Mouse (Mus musculus): ENCODE data around the gene Mcrs1. TPM values are rescaled to one million over a fixed set of nuclear protein-coding genes. Genes with fewer than 3 reads are reported as not detected.

Mcrs1 gene
- polyA plus RNA-seq, 1 experiment: 84.9 TPM

- H3K4me3 ChIP-seq (replicated peaks; ENCODE audit: insufficient read depth, low read depth, low read length): no peak overlapping the region
- TF ChIP-seq CTCF (IDR thresholded peaks at IDR 0.05; ENCODE audit: borderline replicate concordance, insufficient read depth, low read depth, low read length) (no peak), POLR2A (IDR thresholded peaks at IDR 0.05; ENCODE audit: borderline replicate concordance, insufficient read depth, low read length) (no peak)
- peaks cover 2% of the 10 kb centered on the region; the same call in 1 of the 2 replicates for H3K27me3 ChIP-seq (ENCODE audit: control insufficient read depth, insufficient read depth, low read length)
- WGBS: 48% methylated on average over 8 of the region's 8 CpGs
- H3K4me1 ChIP-seq (ENCODE audit: control insufficient read depth, insufficient read depth, low read length): no peaks in the 10 kb centered on the region
- no peak for DNase-seq
- no peak overlapping the region for H3K27ac ChIP-seq (ENCODE audit: insufficient read depth, low read length)
Observed at GRCm38 (mm10) chr15:99221315-99221952, 30.3 kb downstream of the Mcrs1 start.

DNA sequence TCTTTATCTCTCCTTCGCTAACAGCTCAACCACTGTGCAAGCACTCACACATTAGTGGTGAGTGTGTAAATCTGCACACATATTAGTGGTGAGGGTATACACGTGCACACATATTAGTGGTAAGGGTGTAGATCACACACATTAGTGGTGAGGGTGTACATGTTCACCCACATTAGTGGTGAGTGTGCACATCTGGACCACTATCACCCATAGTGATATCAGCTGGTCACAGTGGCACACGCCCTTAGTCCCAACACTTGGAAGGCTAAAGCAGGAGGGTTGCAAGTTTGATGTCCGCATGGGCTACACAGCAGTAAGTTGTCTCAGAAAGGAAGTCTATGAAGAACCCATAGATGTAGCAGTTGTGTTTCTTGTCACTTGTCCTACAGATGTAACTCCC is 34.1 kb downstream of the Mcrs1 start:
- 89% methylated on average over 4 of the region's 4 CpGs for WGBS

GRCm38 (mm10) chr15:99215741-99216463 is 35.9 kb downstream of the Mcrs1 start:
- no peaks in the 10 kb centered on the region for H3K4me1 ChIP-seq (ENCODE audit: control insufficient read depth, insufficient read depth, low read length)
- no peak overlapping the region for H3K27ac ChIP-seq (ENCODE audit: insufficient read depth, low read length)
- no peaks in the 10 kb centered on the region for H3K27me3 ChIP-seq (ENCODE audit: control insufficient read depth, insufficient read depth, low read length)
- 87% methylated on average over 11 of the region's 11 CpGs for WGBS
- no peak overlapping the region for H3K4me3 ChIP-seq (replicated peaks; ENCODE audit: insufficient read depth, low read depth, low read length)
- no peak for DNase-seq
- TF ChIP-seq POLR2A (IDR thresholded peaks at IDR 0.05; ENCODE audit: borderline replicate concordance, insufficient read depth, low read length) (no peak), CTCF (IDR thresholded peaks at IDR 0.05; ENCODE audit: borderline replicate concordance, insufficient read depth, low read depth, low read length) (no peak)

More for the DNA sequence above, 34.1 kb downstream of the Mcrs1 start:
- TF ChIP-seq POLR2A (IDR thresholded peaks at IDR 0.05; ENCODE audit: borderline replicate concordance, insufficient read depth, low read length): no peak
- TF ChIP-seq CTCF (IDR thresholded peaks at IDR 0.05; ENCODE audit: borderline replicate concordance, insufficient read depth, low read depth, low read length): no peak
- Histone ChIP-seq H3K4me1 (ENCODE audit: control insufficient read depth, insufficient read depth, low read length) (no peaks in the 10 kb centered on the region), H3K4me3 (replicated peaks; ENCODE audit: insufficient read depth, low read depth, low read length) (no peak overlapping the region), H3K27ac (ENCODE audit: insufficient read depth, low read length) (no peak overlapping the region), H3K27me3 (ENCODE audit: control insufficient read depth, insufficient read depth, low read length) (no peaks in the 10 kb centered on the region)
- no peak for DNase-seq

DNA sequence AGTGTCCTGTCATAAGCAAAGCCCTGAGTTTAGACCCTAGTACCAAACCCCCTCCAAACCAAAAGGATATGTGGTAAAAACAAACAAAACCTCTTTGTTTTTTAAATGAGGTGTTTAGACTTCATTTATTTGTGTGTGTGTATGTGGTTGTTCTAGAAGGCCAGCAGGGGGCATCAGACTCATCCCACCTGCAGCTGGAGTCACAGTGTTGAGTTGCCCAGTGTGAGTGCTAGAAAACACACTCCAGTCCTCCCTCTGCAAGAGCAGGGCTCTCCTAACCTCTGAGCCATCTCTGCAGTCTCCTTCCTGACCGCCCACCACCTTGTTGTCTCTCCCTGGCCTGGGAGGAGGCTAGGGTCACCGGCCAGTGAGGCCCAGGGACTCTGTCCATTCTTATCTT is 36.8 kb downstream of the Mcrs1 start:
- no peak overlapping the region for H3K27ac ChIP-seq (ENCODE audit: insufficient read depth, low read length)
- 83% methylated on average over 2 of the region's 2 CpGs for WGBS

DNA sequence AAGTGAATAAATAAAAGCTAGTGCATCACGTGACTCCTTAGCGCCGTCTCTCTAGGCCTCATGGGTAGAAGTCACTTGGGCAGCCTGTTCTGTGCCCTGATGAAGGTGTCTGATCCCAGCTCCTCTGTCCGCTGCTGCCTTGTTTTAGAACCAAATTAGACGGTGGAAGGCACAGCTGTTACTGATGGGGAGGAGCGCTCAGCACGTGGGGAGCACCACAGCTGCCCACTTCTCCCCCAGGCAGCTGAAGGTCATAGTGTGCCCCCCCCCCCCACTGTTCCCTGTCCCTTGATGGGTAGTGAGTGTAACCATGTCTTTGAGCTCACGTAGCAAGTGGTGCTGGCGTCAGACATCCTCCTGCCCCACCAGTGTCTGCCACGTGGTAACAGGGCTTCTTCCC is 38.6 kb downstream of the Mcrs1 start:
- TF ChIP-seq CTCF (IDR thresholded peaks at IDR 0.05; ENCODE audit: borderline replicate concordance, insufficient read depth, low read depth, low read length) (no peak), POLR2A (IDR thresholded peaks at IDR 0.05; ENCODE audit: borderline replicate concordance, insufficient read depth, low read length) (no peak)
- H3K4me1 ChIP-seq (ENCODE audit: control insufficient read depth, insufficient read depth, low read length): no peaks in the 10 kb centered on the region
- no peak overlapping the region for H3K27ac ChIP-seq (ENCODE audit: insufficient read depth, low read length)
- no peak overlapping the region for H3K4me3 ChIP-seq (replicated peaks; ENCODE audit: insufficient read depth, low read depth, low read length)
- DNase-seq: no peak
- WGBS: 79% methylated on average over 10 of the region's 10 CpGs
- H3K27me3 ChIP-seq (ENCODE audit: control insufficient read depth, insufficient read depth, low read length): no peaks in the 10 kb centered on the region

More for the DNA sequence above, 36.8 kb downstream of the Mcrs1 start:
- H3K27me3 ChIP-seq (ENCODE audit: control insufficient read depth, insufficient read depth, low read length): no peaks in the 10 kb centered on the region
- no peaks in the 10 kb centered on the region for H3K4me1 ChIP-seq (ENCODE audit: control insufficient read depth, insufficient read depth, low read length)
- DNase-seq: no peak
- no peak for TF ChIP-seq POLR2A (IDR thresholded peaks at IDR 0.05; ENCODE audit: borderline replicate concordance, insufficient read depth, low read length)
- TF ChIP-seq CTCF (IDR thresholded peaks at IDR 0.05; ENCODE audit: borderline replicate concordance, insufficient read depth, low read depth, low read length): peak; percentile 40; the same call in 1 of the 2 replicates
- no peak overlapping the region for H3K4me3 ChIP-seq (replicated peaks; ENCODE audit: insufficient read depth, low read depth, low read length)

DNA sequence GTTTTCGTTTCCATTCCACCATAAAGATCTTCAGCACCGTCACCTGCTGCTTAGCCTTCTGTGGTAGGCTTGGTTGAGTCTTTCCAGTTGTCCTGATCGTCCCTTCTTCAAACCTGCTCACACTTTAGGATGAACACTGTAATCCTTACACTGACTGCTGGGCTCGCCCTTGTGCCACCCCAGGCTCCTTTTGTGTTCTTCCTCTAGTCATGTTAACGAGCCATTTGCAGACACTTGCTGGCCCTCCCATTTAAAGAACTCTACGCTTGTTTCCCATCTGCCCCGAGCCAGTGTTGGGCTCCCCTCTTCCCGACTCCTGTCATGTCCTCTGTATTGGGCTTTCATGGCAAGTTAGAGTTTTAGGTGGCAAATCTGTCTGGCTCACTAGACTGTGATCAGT is 45.8 kb downstream of the Mcrs1 start:
- no peak for DNase-seq
- Histone ChIP-seq H3K27me3 (ENCODE audit: control insufficient read depth, insufficient read depth, low read length) (no peaks in the 10 kb centered on the region), H3K27ac (ENCODE audit: insufficient read depth, low read length) (no peak overlapping the region), H3K4me1 (ENCODE audit: control insufficient read depth, insufficient read depth, low read length) (peaks cover 4% of the 10 kb centered on the region; the same call in 1 of the 2 replicates), H3K4me3 (replicated peaks; ENCODE audit: insufficient read depth, low read depth, low read length) (no peak overlapping the region)
- TF ChIP-seq CTCF (IDR thresholded peaks at IDR 0.05; ENCODE audit: borderline replicate concordance, insufficient read depth, low read depth, low read length): no peak
- TF ChIP-seq POLR2A (IDR thresholded peaks at IDR 0.05; ENCODE audit: borderline replicate concordance, insufficient read depth, low read length): no peak
- WGBS: 69% methylated on average over 8 of the region's 8 CpGs

DNA sequence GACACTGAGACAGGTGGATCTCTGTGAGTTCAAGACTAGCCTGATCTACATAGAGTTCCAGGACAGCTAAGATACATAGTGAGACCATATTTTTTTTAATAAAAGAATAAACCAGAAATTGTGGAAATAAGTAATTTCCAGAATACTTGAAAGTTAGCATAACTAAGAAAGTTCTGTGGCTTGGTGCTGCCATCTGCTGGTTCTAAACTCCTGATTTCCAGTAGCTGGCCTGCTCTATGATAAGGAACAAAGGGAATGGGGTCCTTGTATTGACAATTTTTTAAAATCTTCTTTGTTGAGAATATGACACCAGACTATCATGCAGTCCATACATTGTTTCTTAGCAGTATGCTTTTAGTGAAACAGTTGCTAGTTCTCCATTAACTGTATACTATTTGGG is 53.0 kb downstream of the Mcrs1 start:
- peaks cover 4% of the 10 kb centered on the region; the same call in 1 of the 2 replicates for H3K4me1 ChIP-seq (ENCODE audit: control insufficient read depth, insufficient read depth, low read length)
- TF ChIP-seq CTCF (IDR thresholded peaks at IDR 0.05; ENCODE audit: borderline replicate concordance, insufficient read depth, low read depth, low read length): no peak
- no peak for TF ChIP-seq POLR2A (IDR thresholded peaks at IDR 0.05; ENCODE audit: borderline replicate concordance, insufficient read depth, low read length)
- no peaks in the 10 kb centered on the region; the same call in 1 of the 2 replicates for H3K27me3 ChIP-seq (ENCODE audit: control insufficient read depth, insufficient read depth, low read length)
- H3K4me3 ChIP-seq (replicated peaks; ENCODE audit: insufficient read depth, low read depth, low read length): no peak overlapping the region
- no peak for DNase-seq
- no peak overlapping the region for H3K27ac ChIP-seq (ENCODE audit: insufficient read depth, low read length)

- 63% methylated on average over 6 of the region's 6 CpGs for WGBS
- no peak overlapping the region for H3K27ac ChIP-seq (ENCODE audit: insufficient read depth, low read length)
- H3K27me3 ChIP-seq (ENCODE audit: control insufficient read depth, insufficient read depth, low read length): no peaks in the 10 kb centered on the region; the same call in 1 of the 2 replicates
- H3K4me3 ChIP-seq (replicated peaks; ENCODE audit: insufficient read depth, low read depth, low read length): no peak overlapping the region
- no peaks in the 10 kb centered on the region for H3K4me1 ChIP-seq (ENCODE audit: control insufficient read depth, insufficient read depth, low read length)
- no peak for TF ChIP-seq CTCF (IDR thresholded peaks at IDR 0.05; ENCODE audit: borderline replicate concordance, insufficient read depth, low read depth, low read length)
- no peak for TF ChIP-seq POLR2A (IDR thresholded peaks at IDR 0.05; ENCODE audit: borderline replicate concordance, insufficient read depth, low read length)
- DNase-seq: no peak
Observed at GRCm38 (mm10) chr15:99195043-99195442, 56.7 kb downstream of the Mcrs1 start.

Measured in cerebellum, adult 2 months (tissue).